Mouse (Mus musculus) E14TG2a.4 (cell line): ENCODE measurements around the gene Taar7d.

Source experiments
- CTCF ChIP-seq: conservative IDR thresholded peaks from 2 replicates; pipeline ENCODE4 v1.5.1; 2014; ENCODE audit warnings: low read length
- NANOG ChIP-seq: IDR thresholded peaks from 2 replicates; pipeline ENCODE4 v1.6.1; 2014; ENCODE audit warnings: borderline replicate concordance, low read length, mixed read lengths
- POU5F1 ChIP-seq: IDR thresholded peaks from 2 replicates; pipeline ENCODE4 v1.6.1; 2014; ENCODE audit warnings: low read length, borderline replicate concordance

GRCm38 (mm10) chr10:24008143-24008542, 18.9 kb upstream of the Taar7d start:
- TF ChIP-seq CTCF (no peak), POU5F1 (no peak), NANOG (no peak)
